Mouse (Mus musculus): ENCODE measurements around the gene Zbtb16.

DNA sequence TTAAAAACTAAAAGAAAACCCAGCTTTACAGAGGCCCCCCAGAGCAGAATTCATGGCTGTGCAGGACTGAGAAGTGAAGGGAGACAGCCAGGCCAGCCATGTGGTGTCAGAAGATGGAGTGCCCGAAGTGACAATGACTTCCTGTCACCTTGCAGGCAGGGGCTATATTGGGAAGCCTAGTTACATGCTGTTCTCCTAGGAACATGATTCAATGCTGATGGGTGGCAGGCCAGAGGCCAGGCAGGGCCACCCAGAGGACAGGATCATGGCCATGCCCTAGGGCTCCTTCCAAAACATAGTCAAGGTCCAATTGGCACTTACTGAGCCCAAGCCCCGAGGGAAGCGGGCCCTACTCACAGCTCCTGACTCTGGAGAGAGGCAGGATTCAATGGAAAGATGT, 106.6 kb downstream of the Zbtb16 start:
- no peak for TF ChIP-seq CTCF (IDR thresholded peaks at IDR 0.05)
- peak; percentile 51; the same call in 1 of the 2 replicates for TF ChIP-seq POLR2A (IDR thresholded peaks at IDR 0.05; ENCODE audit: insufficient read depth, low read depth, low read length)
